Mouse (Mus musculus) CH12.LX (cell line): ENCODE measurements around the gene Nr4a3. TPM values are rescaled to one million over a fixed set of nuclear protein-coding genes. Genes with fewer than 3 reads are reported as not detected.
A peak's percentile ranks its signal among the peaks of the same experiment; 100 is the strongest.

Source experiments
- DNase-seq: peaks from one replicate; pipeline ENCODE4 v3.0.0-alpha.2; 2013; ENCODE audit errors: extremely low read depth
- H3K27ac ChIP-seq: 2 replicates; pipeline ENCODE4 v1.5.1; 2012; ENCODE audit warnings: low read depth, mild to moderate bottlenecking, control low read depth, moderate library complexity; ENCODE audit not compliant: insufficient read depth
- H3K27me3 ChIP-seq: replicated peaks from 2 replicates; pipeline ENCODE3; 2012; ENCODE audit warnings: inconsistent platforms
- H3K36me3 ChIP-seq, 2 experiments: replicated peaks in 1 of 2; 2 replicates each; pipeline versions ENCODE3 to v1.6.1; 2012; ENCODE audit warnings: inconsistent platforms in 1 of 2, low read length in 1 of 2, mild to moderate bottlenecking in 1 of 2, mixed read lengths in 1 of 2, moderate library complexity in 1 of 2; ENCODE audit not compliant: control insufficient read depth in 1 of 2, insufficient read depth in 1 of 2
- H3K4me1 ChIP-seq, 2 experiments: 2 replicates each; pipeline ENCODE4 v1.6.1; 2012; ENCODE audit warnings: inconsistent platforms in 1 of 2, moderate library complexity in 1 of 2; ENCODE audit not compliant: insufficient read depth in 2 of 2, control insufficient read depth in 1 of 2
- H3K4me2 ChIP-seq: 2 replicates; pipeline ENCODE4 v1.6.1; 2012; ENCODE audit warnings: low read depth, mild to moderate bottlenecking, control low read depth; ENCODE audit not compliant: poor library complexity, insufficient read depth, severe bottlenecking
- H3K4me3 ChIP-seq, 3 experiments: fragments of 150-350 bp in 1 of 3; sonication (generic) in 1 of 3; replicated peaks in 1 of 3; 2 replicates each; pipeline versions ENCODE3 to v1.5.1; 2011 to 2012; ENCODE audit warnings: low read depth in 2 of 3, low read length in 2 of 3, mild to moderate bottlenecking in 2 of 3, moderate library complexity in 2 of 3, control low read depth in 1 of 3, improper control_type of control experiment in 1 of 3, inconsistent platforms in 1 of 3, mixed read lengths in 1 of 3; ENCODE audit not compliant: poor library complexity in 1 of 3
- H3K79me2 ChIP-seq: replicated peaks from 2 replicates; pipeline ENCODE4 v1.6.1; 2012; ENCODE audit warnings: mild to moderate bottlenecking, moderate library complexity; ENCODE audit not compliant: control insufficient read depth, poor library complexity, insufficient read depth, severe bottlenecking; ENCODE audit errors: extremely low read depth
- H3K9ac ChIP-seq: 2 replicates; pipeline ENCODE4 v1.6.1; 2012; ENCODE audit warnings: low read depth, mild to moderate bottlenecking, control low read depth, moderate library complexity; ENCODE audit not compliant: insufficient read depth
- H3K9me3 ChIP-seq: replicated peaks from 2 replicates; pipeline ENCODE3; 2012; ENCODE audit warnings: low read length, inconsistent platforms, mixed read lengths
- BHLHE40 ChIP-seq: IDR thresholded peaks from 2 replicates; pipeline ENCODE4 v1.6.1; 2011; ENCODE audit warnings: mild to moderate bottlenecking, low read depth, low read length, improper control_type of control experiment
- CHD2 ChIP-seq: IDR thresholded peaks from 2 replicates; pipeline ENCODE4 v1.6.1; 2011; ENCODE audit warnings: low read length, improper control_type of control experiment
- CTCF ChIP-seq, 2 experiments: IDR thresholded peaks in 1 of 2; conservative IDR thresholded peaks in 1 of 2; 2 replicates each; pipeline ENCODE4 v1.5.1; 2011 to 2012; ENCODE audit warnings: low read depth in 2 of 2, low read length in 2 of 2, improper control_type of control experiment in 1 of 2, inconsistent platforms in 1 of 2, mild to moderate bottlenecking in 1 of 2, moderate library complexity in 1 of 2
- E2F4 ChIP-seq: IDR thresholded peaks from 2 replicates; pipeline ENCODE4 v1.6.1; 2011; ENCODE audit warnings: low read depth, low read length, improper control_type of control experiment; ENCODE audit not compliant: insufficient replicate concordance
- ELF1 ChIP-seq: IDR thresholded peaks from 2 replicates; pipeline ENCODE4 v1.6.1; 2014; ENCODE audit warnings: low read depth, mild to moderate bottlenecking, inconsistent platforms, low read length, improper control_type of control experiment
- EP300 ChIP-seq: IDR thresholded peaks from 2 replicates; pipeline ENCODE4 v1.6.1; 2011; ENCODE audit warnings: low read length, improper control_type of control experiment
- ETS1 ChIP-seq: conservative IDR thresholded peaks from 2 replicates; pipeline ENCODE4 v1.6.1; 2012; ENCODE audit warnings: low read depth, mild to moderate bottlenecking, inconsistent platforms, low read length, improper control_type of control experiment, moderate library complexity
- GABPA ChIP-seq: IDR thresholded peaks from 2 replicates; pipeline ENCODE4 v1.6.1; 2012; ENCODE audit warnings: low read depth, low read length, improper control_type of control experiment, inconsistent platforms; ENCODE audit not compliant: insufficient replicate concordance
- JUN ChIP-seq: IDR thresholded peaks from 2 replicates; pipeline ENCODE4 v1.6.1; 2011; ENCODE audit warnings: low read depth, mild to moderate bottlenecking, low read length, improper control_type of control experiment, moderate library complexity; ENCODE audit not compliant: insufficient read depth
- JUND ChIP-seq: conservative IDR thresholded peaks from 2 replicates; pipeline ENCODE4 v1.6.1; 2011; ENCODE audit warnings: low read depth, low read length, improper control_type of control experiment
- KAT2A ChIP-seq: IDR thresholded peaks from 2 replicates; pipeline ENCODE4 v1.6.1; 2012; ENCODE audit warnings: low read length, improper control_type of control experiment, inconsistent platforms; ENCODE audit not compliant: insufficient replicate concordance
- MAFK ChIP-seq: IDR thresholded peaks from 2 replicates; pipeline ENCODE4 v1.6.1; 2011; ENCODE audit warnings: low read length, improper control_type of control experiment; ENCODE audit not compliant: insufficient replicate concordance
- MAX ChIP-seq: IDR thresholded peaks from 2 replicates; pipeline ENCODE4 v1.6.1; 2011; ENCODE audit warnings: low read length, improper control_type of control experiment
- MAZ ChIP-seq: IDR thresholded peaks from 2 replicates; pipeline ENCODE4 v1.6.1; 2012; ENCODE audit warnings: low read depth, mild to moderate bottlenecking, inconsistent platforms, low read length, improper control_type of control experiment, moderate library complexity
- MEF2A ChIP-seq: IDR thresholded peaks from 2 replicates; pipeline ENCODE4 v1.6.1; 2014; ENCODE audit warnings: low read depth, mild to moderate bottlenecking, inconsistent platforms, low read length, improper control_type of control experiment, borderline replicate concordance
- MYC ChIP-seq: IDR thresholded peaks from 2 replicates; pipeline ENCODE4 v1.6.1; 2011; ENCODE audit warnings: low read depth, mild to moderate bottlenecking, improper control_type of control experiment, low read length
- NELFE ChIP-seq: IDR thresholded peaks from 2 replicates; pipeline ENCODE4 v1.6.1; 2011; ENCODE audit warnings: low read depth, low read length, improper control_type of control experiment
- NRF1 ChIP-seq: IDR thresholded peaks from 2 replicates; pipeline ENCODE4 v1.6.1; 2014; ENCODE audit warnings: low read depth, mild to moderate bottlenecking, inconsistent platforms, low read length, improper control_type of control experiment, moderate library complexity
- PAX5 ChIP-seq: IDR thresholded peaks from 2 replicates; pipeline ENCODE4 v1.6.1; 2012; ENCODE audit warnings: low read length, inconsistent platforms, mixed read lengths
- POLR2A ChIP-seq: IDR thresholded peaks from 2 replicates; pipeline ENCODE4 v1.6.1; 2011; ENCODE audit warnings: low read depth, mild to moderate bottlenecking, improper control_type of control experiment, low read length
- POLR2AphosphoS2 ChIP-seq: IDR thresholded peaks from 2 replicates; pipeline ENCODE4 v1.6.1; 2011; ENCODE audit warnings: low read depth, low read length, improper control_type of control experiment
- RAD21 ChIP-seq: IDR thresholded peaks from 2 replicates; pipeline ENCODE4 v1.6.1; 2011; ENCODE audit warnings: low read depth, mild to moderate bottlenecking, low read length, improper control_type of control experiment, moderate library complexity
- RCOR1 ChIP-seq: conservative IDR thresholded peaks from 2 replicates; pipeline ENCODE4 v1.6.1; 2012; ENCODE audit warnings: low read depth, mild to moderate bottlenecking, inconsistent platforms, low read length, improper control_type of control experiment
- SIN3A ChIP-seq: IDR thresholded peaks from 2 replicates; pipeline ENCODE4 v1.6.1; 2012; ENCODE audit warnings: low read length, improper control_type of control experiment, inconsistent platforms
- SMC3 ChIP-seq: IDR thresholded peaks from 2 replicates; pipeline ENCODE4 v1.6.1; 2011; ENCODE audit warnings: low read depth, low read length, improper control_type of control experiment
- TBP ChIP-seq: conservative IDR thresholded peaks from 2 replicates; pipeline ENCODE4 v1.6.1; 2011; ENCODE audit warnings: low read depth, low read length, improper control_type of control experiment
- TCF12 ChIP-seq: IDR thresholded peaks from 2 replicates; pipeline ENCODE4 v1.6.1; 2014; ENCODE audit warnings: low read depth, mild to moderate bottlenecking, inconsistent platforms, low read length, improper control_type of control experiment
- UBTF ChIP-seq: IDR thresholded peaks from 2 replicates; pipeline ENCODE4 v1.6.1; 2012; ENCODE audit warnings: low read depth, mild to moderate bottlenecking, inconsistent platforms, low read length, improper control_type of control experiment, moderate library complexity
- USF1 ChIP-seq: IDR thresholded peaks from 2 replicates; pipeline ENCODE4 v1.6.1; 2014; ENCODE audit warnings: low read depth, mild to moderate bottlenecking, inconsistent platforms, low read length, improper control_type of control experiment
- USF2 ChIP-seq: conservative IDR thresholded peaks from 2 replicates; pipeline ENCODE4 v1.6.1; 2011; ENCODE audit warnings: low read depth, low read length, improper control_type of control experiment
- ZKSCAN1 ChIP-seq: IDR thresholded peaks from 2 replicates; pipeline ENCODE4 v1.6.1; 2012; ENCODE audit warnings: low read depth, inconsistent platforms, low read length, improper control_type of control experiment, borderline replicate concordance
- ZMIZ1 ChIP-seq: IDR thresholded peaks from 2 replicates; pipeline ENCODE4 v1.6.1; 2012; ENCODE audit warnings: low read depth, mild to moderate bottlenecking, inconsistent platforms, low read length, improper control_type of control experiment
- ZNF384 ChIP-seq: IDR thresholded peaks from 2 replicates; pipeline ENCODE4 v1.6.1; 2012; ENCODE audit warnings: low read depth, low read length, improper control_type of control experiment, inconsistent platforms
- dilution Hi-C: fragments of 300-500 bp; cut with MboI; formaldehyde crosslinking; loops from 2 replicates; pipeline ENCODE4 v1.14.3; 2020; ENCODE audit warnings: low sequenced_read_pairs; ENCODE audit not compliant: extremely low pct_unique_long_range_greater_than_20kb, extremely low pct_ligation_motif_present
- in situ Hi-C: fragments of 300-500 bp; cut with MboI; formaldehyde crosslinking; loops from 3 replicates; pipeline ENCODE4 v1.14.3; 2019; ENCODE audit warnings: low sequenced_read_pairs, low pct_ligation_motif_present, low pct_unique_long_range_greater_than_20kb, mixed read lengths
- polyA plus RNA-seq: library from polyadenylated mRNA; unstranded; fragments of >175 nt; gene quantifications from 2 replicates; pipeline ENCODE4 v1.2.1, GENCODE M21; 2012; ENCODE audit warnings: low read depth; ENCODE audit not compliant: insufficient read length
- total RNA-seq, 2 experiments: library from RNA; depleted of rRNA; stranded (reverse); fragments of 300-350 nt in 1 of 2; fragments of >200 nt in 1 of 2; gene quantifications; 2 replicates each; pipeline ENCODE4 v1.2.3; 2012 to 2014

Nr4a3 gene
- total and polyA plus RNA-seq, 3 experiments, result 0.04 to 0.32 (median 0.21) TPM

GRCm38 (mm10) chr4:48107086-48107485, 62.1 kb downstream of the Nr4a3 start:
- Histone ChIP-seq H3K79me2 (no peaks in the 10 kb centered on the region), H3K9ac (no peak overlapping the region), H3K27ac (no peak overlapping the region), H3K36me3 (no peaks in the 10 kb centered on the region), H3K4me1 (peaks cover 0 to 27% of the 10 kb centered on the region in 2 experiments; a peak in 2 of 4 replicates), H3K4me3 (no peak overlapping the region), H3K27me3 (no peaks in the 10 kb centered on the region), H3K4me2 (no peak overlapping the region), H3K9me3 (no peaks in the 10 kb centered on the region)
- TF ChIP-seq USF2 (no peak), NELFE (no peak), MYC (no peak), JUN (no peak), USF1 (no peak), UBTF (no peak), E2F4 (no peak)
- dilution Hi-C loops (no loop called here), in situ Hi-C loops (loop anchor here (25.0 kb wide), 1 partner anchor 280 kb away; no protein-coding TSS in a partner anchor)
- DNase-seq, result no peak

DNA sequence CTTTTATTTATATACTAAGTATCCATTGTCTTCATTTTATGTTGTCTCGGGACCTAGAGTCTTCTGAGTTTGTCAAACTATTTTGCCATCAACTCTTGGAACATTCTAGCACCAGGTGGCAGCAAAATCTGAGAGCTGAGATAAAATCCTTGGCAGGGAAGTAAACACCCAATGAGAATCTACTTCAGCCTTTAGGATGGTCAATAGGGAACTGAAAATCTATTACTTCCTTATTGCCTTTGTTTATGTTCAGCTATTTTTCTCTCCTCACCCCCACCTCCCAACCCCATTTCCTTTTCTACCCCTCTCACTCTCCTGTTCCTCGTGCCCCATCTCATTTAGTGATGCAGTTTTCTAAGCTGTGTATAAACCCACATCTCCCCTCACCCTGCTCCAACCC, 63.6 kb downstream of the Nr4a3 start:
- H3K27me3 ChIP-seq, result no peaks in the 10 kb centered on the region
- dilution Hi-C loops (no loop called here), in situ Hi-C loops (loop anchor here (25.0 kb wide), 1 partner anchor 279 kb away; no protein-coding TSS in a partner anchor)
- no peak overlapping the region for H3K4me3 ChIP-seq
- H3K36me3 ChIP-seq, result no peaks in the 10 kb centered on the region
- H3K9ac ChIP-seq, result no peak overlapping the region
- peaks cover 0 to 27% of the 10 kb centered on the region in 2 experiments; a peak in 2 of 4 replicates for H3K4me1 ChIP-seq
- no peaks in the 10 kb centered on the region for H3K9me3 ChIP-seq
- H3K27ac ChIP-seq, result no peak overlapping the region
- DNase-seq, result peak; percentile 35
- no peak overlapping the region for H3K4me2 ChIP-seq
- no peaks in the 10 kb centered on the region for H3K79me2 ChIP-seq
- TF ChIP-seq TBP, result no peak
- no peak for TF ChIP-seq ZNF384
- no peak for TF ChIP-seq NRF1
- TF ChIP-seq GABPA, result no peak
- peak; percentile 37; the same call in 1 of the 2 replicates for TF ChIP-seq ELF1
- TF ChIP-seq USF2, result no peak
- no peak for TF ChIP-seq JUN
- TF ChIP-seq MYC, result no peak
- TF ChIP-seq E2F4, result no peak
- TF ChIP-seq ZKSCAN1, result no peak
- no peak for TF ChIP-seq ZMIZ1
- TF ChIP-seq MAFK, result no peak
- TF ChIP-seq POLR2A, result no peak
- no peak for TF ChIP-seq UBTF
- TF ChIP-seq ETS1, result no peak
- TF ChIP-seq SIN3A, result no peak; the same call in 1 of the 2 replicates
- no peak for TF ChIP-seq MEF2A
- no peak for TF ChIP-seq MAZ
- TF ChIP-seq CHD2, result no peak
- peak; percentile 51; the same call in 1 of the 2 replicates for TF ChIP-seq EP300
- peak in 1 of 2 experiments; percentile 54; a peak in 2 of 4 replicates for TF ChIP-seq CTCF (conservative IDR thresholded peaks at IDR 0.05 in 1 of 2, IDR thresholded peaks at IDR 0.05 in 1 of 2; ENCODE audit: low read depth in 2 of 2, low read length in 2 of 2)
- no peak for TF ChIP-seq TCF12
- TF ChIP-seq SMC3, result peak; percentile 44
- no peak for TF ChIP-seq NELFE
- TF ChIP-seq KAT2A, result no peak
- TF ChIP-seq USF1, result no peak
- no peak for TF ChIP-seq PAX5
- no peak for TF ChIP-seq POLR2AphosphoS2
- TF ChIP-seq BHLHE40, result no peak
- no peak for TF ChIP-seq RCOR1
- peak; percentile 46 for TF ChIP-seq RAD21
- TF ChIP-seq MAX, result no peak
- no peak for TF ChIP-seq JUND
